Mouse (Mus musculus): ENCODE data around the gene Dusp23.

DNA sequence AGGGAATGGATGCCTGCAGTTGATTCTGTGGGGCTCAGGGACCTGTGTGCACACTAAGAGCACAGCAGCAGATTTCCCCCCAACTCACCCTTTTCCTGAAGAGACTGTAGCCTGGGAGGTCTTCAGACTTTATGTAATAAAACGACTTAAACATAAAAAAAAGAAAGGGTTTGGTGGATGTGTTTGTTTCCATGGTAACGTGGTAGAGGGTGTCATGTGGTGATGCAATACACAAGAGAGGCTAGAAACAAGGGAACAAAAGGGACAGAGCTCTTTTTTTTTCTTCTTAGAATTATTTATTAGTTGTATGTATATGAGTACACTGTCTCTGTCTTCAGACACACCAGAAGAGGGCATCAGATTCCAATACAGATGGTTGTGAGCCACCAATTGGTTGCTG, 32.7 kb upstream of the Dusp23 start:
- TF ChIP-seq CTCF (IDR thresholded peaks at IDR 0.05; ENCODE audit: low read depth) (no peak), EP300 (IDR thresholded peaks at IDR 0.05; ENCODE audit: low read depth) (no peak)

Measured in liver, embryonic 14.5 days (tissue).